Mouse (Mus musculus) layer of hippocampus, adult 18-20 months (tissue): ENCODE data around the gene Gm13889. TPM values are rescaled to one million over a fixed set of nuclear protein-coding genes. Genes with fewer than 3 reads are reported as not detected.
A peak's percentile ranks its signal among the peaks of the same experiment; 100 is the strongest.

Experiments used
- DNase-seq, 2 experiments: peaks; one replicate each; pipeline ENCODE4 v3.0.0; 2022; ENCODE audit warnings: low spot score in 2 of 2
- total RNA-seq, 2 experiments: library from RNA; stranded (reverse); gene quantifications; 2 replicates each; pipeline ENCODE4 v1.2.3; 2021

Gene Gm13889
- total RNA-seq, 2 experiments from 2014 or later: 54.8 to 57.3 TPM

DNA sequence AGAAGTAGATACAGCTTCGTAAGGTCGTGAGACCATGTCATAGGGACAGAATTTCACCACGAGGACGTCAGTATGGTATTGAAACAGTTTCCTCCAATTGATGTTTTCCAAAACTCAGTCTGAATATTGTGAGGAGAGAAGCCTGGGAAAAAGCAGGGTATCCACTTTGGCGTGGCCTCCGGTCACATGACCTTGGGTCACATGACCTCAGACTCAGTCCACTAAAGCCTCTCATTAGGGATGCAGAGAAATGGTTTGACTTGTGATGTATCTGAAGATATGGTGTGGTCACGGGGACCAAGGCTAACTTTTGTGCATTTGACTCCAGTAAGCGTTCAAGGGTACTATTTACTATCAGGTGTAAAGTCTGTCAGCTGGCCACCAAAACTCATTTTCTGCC is 2.3 kb upstream of the Gm13889 start:
- DNase-seq: no peak

- no peak for DNase-seq
Measured at GRCm38 (mm10) chr2:93958216-93958615, 1.2 kb upstream of the Gm13889 start.

- DNase-seq: no peak
Measured at GRCm38 (mm10) chr2:93957785-93958175, 779 bp upstream of the Gm13889 start.

DNA sequence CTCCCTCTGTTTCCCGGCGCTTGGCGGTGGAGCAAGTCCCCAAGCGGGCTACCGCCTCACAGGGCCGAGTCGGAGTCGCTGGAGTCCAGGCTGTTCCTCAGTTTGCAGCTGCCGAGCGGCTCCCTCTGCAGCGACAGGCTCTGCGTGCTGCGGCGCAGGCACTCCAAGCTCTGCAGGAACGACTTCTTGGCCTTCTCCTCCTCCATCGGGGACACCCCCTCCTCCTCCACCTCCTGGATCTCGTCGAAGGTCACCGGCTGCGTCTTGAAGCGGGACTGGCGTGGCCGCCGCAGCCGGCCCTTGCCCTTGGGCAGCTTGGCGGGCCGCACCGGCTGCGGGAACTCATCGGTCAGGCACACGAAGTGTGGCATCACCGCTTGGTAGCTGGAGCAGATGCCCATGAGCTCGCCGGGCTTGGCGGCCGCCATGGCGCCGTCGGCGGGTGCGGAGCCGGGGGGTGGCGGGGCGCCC is 635 bp downstream of the Gm13889 start:
- DNase-seq: peak; percentile 54 to 72

- no peak for DNase-seq
Measured at GRCm38 (mm10) chr2:93955886-93956285, 1.1 kb downstream of the Gm13889 start.

- peak in 1 of 2 experiments; percentile 58 for DNase-seq
Measured at GRCm38 (mm10) chr2:93954781-93955578, 2.0 kb downstream of the Gm13889 start.

DNA sequence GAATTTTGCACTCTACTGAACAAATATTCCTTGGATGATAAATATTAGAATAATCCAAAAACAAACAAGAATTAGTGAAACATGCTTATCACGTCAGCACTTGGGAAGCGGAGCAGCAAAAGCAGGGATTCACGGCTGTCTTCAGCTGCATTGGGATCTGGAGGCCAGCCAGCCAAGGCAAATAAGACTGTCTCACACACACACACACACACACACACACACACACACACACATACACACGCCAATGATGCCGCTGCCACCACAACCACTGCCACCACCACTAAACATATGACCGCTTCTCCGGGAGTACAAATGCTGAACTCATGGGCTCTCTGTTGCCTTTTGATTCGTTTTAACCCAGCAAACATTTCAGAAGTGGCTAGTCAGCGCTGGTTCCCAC is 3.3 kb downstream of the Gm13889 start:
- no peak for DNase-seq

- no peak for DNase-seq
Measured at GRCm38 (mm10) chr2:93946976-93947375, 10.0 kb downstream of the Gm13889 start.

GRCm38 (mm10) chr2:93944855-93945254 is 12.1 kb downstream of the Gm13889 start:
- DNase-seq: no peak

DNA sequence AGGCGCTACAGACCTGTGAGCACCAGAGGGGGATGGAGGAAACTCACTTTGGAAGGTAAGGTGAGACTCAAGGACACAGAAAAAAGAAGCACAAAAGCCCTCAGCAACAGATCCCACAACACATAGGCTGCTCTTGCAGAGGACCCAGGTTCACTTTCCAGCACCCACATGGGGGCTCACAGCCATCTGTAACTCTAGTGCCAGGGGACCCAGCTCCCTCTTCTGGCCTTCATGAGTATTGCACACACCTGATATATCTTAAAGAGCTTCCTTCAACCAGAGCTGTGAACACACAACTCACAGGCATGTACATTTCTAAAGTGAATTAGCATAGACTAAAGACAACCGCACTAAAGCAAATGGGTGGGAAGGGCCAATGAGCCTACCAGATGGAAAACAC is 12.9 kb downstream of the Gm13889 start:
- no peak for DNase-seq

DNA sequence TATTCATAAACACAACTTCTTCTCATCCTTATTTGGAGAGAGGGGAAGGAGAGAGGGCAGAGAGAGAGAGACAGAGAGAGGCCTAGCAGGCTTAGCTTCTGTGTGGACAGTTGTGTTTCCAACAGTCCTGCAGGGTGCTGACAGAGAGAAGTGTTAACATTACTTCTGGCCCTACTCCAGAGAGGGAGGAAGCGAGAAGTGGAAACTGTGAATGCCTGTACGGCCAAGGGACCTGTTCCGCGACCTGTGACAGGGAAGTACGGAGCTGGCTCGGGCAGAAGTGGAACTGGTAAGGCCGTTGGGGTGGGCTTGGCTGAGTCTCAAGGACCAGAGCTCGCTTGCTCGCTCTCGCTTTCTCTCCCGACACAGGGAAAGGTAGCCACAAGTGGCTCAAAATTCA is 15.3 kb downstream of the Gm13889 start:
- DNase-seq: no peak

GRCm38 (mm10) chr2:93938534-93938933 is 18.5 kb downstream of the Gm13889 start:
- DNase-seq: no peak

DNA sequence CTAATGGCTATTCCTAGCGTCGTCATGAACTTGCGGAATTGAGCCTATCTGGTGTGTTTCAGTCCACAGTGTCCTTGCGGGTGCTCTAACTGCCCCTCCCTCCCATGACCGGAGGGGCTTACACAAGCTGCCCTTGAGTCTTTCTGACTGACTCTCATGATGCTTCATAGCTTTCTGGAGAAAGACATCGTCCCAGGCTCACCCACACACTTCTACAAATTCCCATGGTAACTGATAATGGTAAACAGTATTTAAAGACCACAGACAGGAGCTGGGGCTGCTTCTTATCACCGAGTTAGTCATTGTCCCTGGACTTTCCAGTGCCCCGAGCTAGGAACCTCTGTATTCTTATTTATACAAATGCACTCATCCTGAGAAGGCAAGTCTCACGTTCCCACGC is 28.1 kb downstream of the Gm13889 start:
- DNase-seq: no peak

GRCm38 (mm10) chr2:93927701-93928437 is 29.1 kb downstream of the Gm13889 start:
- no peak for DNase-seq

DNA sequence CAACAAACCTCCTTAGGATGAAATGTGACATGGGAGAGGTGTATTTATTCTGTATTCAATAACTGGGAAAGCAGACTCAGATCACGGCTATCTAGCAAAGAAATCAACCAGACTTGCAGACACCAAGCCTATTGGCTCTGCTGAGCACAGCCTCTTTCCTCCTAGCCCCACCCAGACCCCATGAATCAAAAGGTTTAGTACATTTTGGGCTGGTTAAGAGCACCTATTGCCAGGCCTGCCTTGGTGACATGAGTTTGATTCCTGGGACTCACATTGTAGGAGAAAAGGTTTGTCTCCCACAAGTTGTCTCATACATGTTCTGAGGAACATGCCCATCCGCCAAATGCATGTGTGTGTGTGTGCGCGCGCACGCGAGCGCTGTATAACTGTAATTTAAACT is 30.9 kb downstream of the Gm13889 start:
- DNase-seq: no peak

DNA sequence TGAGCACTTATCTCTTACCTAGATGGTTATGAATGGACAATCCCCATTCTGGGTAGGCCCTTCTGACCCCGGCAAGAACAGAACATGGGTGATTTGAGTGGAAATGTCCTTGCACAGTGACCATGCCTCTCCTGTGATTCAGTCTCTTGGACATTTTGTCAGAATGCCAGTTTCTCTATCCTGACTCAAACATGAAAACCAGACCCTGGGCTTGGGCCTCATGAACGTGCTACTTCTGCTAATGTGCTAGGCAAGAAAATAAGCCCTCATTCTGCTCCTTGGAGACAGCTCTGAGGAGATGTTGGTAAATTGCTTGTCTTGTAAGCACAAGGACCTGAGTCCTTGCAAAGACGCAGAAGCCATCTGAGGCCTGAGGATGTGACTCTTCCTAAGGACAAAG is 37.9 kb downstream of the Gm13889 start:
- DNase-seq: no peak

DNA sequence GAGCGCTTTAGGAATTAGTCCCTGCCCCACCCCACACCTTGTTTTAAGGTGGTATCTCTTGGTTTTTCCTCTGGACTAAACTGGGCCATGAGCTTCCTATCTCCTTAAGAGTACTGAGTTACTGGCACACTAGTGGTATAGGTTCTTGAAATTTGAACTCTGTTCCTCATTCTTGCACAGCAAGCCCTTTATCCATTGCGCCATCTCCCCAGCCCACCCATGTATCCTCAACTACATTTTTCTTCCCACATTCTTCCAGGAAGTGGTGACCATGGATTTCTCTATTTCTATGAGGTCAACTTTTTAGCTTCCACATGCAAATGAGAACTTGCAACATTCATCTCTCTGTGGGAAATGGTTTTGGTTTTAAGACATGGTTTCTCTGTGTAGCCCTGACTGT is 43.4 kb downstream of the Gm13889 start:
- no peak for DNase-seq

DNA sequence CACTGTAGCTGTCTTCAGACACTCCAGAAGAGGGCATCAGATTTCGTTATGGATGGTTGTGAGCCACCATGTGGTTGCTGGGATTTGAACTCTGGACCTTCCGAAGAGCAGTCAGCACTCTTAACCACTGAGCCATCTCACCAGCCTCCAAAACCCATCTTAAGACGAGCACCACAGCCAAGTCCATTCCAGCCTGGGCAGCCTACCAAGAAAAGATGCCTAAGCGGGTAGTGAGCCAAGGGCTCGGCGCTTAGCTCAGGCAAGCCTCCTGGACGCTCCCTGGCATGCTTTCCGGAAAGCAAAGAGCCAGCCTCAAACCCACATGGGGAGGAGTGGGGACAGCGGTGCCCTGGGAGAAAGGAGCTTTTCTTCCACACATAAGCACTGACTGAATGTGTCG is 45.1 kb downstream of the Gm13889 start:
- DNase-seq: peak in 1 of 2 experiments; percentile 30

GRCm38 (mm10) chr2:93909716-93910115 is 47.3 kb downstream of the Gm13889 start:
- DNase-seq: no peak

- no peak for DNase-seq
Measured at GRCm38 (mm10) chr2:93907519-93908294, 49.3 kb downstream of the Gm13889 start.

DNA sequence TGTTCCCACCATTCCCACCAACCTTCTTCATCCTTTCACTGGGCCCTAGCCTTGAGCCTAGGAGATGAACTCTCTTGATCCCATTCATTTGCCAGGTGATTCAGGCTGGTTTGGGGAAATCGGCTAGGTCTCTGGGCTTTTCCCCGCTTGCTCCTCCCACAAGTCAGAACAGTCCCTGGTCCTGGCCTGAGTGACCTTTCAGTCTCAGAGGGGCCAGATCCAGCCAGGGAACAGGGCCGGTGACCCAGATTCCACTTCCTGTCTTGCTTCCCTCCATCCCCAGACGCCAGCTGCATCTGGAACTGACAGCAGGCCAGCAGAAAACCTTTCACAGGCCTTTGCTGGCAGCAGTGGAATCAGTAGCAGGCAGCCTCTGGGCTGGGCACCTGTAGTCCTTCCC is 50.7 kb downstream of the Gm13889 start:
- DNase-seq: no peak
